Mouse (Mus musculus): ENCODE measurements at regions not wholly inside any gene's neighbourhood (a gene's known extent, or its start where the extent isn't known, plus 50 kb on each side); places are given as distances from the start of the nearest gene placed in this dataset.
A peak's percentile ranks its signal among the peaks of the same experiment; 100 is the strongest.

DNA sequence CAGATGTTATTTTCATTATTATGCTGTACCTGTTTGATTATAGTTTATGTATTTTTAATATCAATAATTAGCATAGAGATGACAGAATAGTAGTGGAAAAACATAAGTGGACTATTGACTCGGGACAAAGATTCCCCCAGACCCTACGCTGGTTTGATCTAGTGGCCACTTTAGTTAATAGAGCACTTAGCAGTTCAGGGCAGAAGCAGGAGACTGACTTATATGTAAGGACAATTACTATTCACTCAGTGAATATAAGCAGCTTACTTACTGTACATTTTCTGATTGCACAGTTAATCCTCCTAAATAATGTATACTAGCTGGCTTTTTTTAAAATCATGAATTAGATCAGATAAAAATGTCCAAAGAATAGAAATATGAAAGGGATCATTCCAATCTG, 416.2 kb upstream of the Prmt6 start:
- no peak overlapping the region for H3K27ac ChIP-seq (ENCODE audit: low read depth, low read length)
- no peaks in the 10 kb centered on the region for H3K4me1 ChIP-seq (ENCODE audit: control insufficient read depth, insufficient read depth, low read length)
- H3K4me3 ChIP-seq (ENCODE audit: low read length): no peak overlapping the region
- WGBS: 85% methylated on average over 2 of the region's 2 CpGs
- no peak overlapping the region for H3K4me2 ChIP-seq (replicated peaks; ENCODE audit: low read depth, low read length)
- H3K27me3 ChIP-seq (ENCODE audit: control insufficient read depth, insufficient read depth, low read length): no peaks in the 10 kb centered on the region
- no peaks in the 10 kb centered on the region for H3K9me3 ChIP-seq (ENCODE audit: control insufficient read depth, low read length)
- ATAC-seq (ENCODE audit: low FRiP score, low TSS enrichment): no peak
- H3K9ac ChIP-seq (ENCODE audit: low read depth, low read length): no peak overlapping the region
- H3K36me3 ChIP-seq (ENCODE audit: control insufficient read depth, insufficient read depth, low read length): no peaks in the 10 kb centered on the region

DNA sequence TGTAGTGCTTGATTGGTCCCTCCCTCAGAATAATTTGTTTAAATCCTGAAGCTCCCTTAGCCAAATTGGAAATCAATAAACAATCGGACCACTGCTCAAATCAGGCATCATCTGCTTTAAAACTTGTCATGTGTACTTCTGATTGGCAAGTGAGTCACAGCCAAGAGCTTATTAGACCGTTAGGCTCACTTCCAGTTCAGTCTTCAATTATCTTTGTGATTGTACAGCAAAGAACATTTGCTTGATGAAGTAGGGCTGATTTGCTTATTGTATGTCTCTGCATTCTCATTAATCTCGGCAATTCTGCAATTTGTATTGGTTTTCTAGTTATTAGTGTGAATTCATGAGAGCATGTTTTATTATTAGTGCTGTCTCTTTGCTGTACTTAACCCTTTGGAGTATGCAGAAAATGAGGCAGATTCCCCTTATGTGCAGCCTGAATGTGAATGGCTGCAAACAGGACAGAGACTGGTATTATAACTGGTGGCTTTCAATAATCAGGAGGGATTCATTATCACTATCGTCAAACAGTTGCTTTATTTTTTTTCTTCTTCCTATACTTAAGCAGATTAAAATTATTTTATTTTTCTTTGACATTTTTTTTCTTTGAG, 406.8 kb upstream of the Prmt6 start:
- ATAC-seq (ENCODE audit: low FRiP score, low TSS enrichment): no peak
- Histone ChIP-seq H3K36me3 (ENCODE audit: control insufficient read depth, insufficient read depth, low read length) (no peaks in the 10 kb centered on the region), H3K4me1 (ENCODE audit: control insufficient read depth, insufficient read depth, low read length) (no peaks in the 10 kb centered on the region), H3K4me2 (replicated peaks; ENCODE audit: low read depth, low read length) (no peak overlapping the region), H3K27me3 (ENCODE audit: control insufficient read depth, insufficient read depth, low read length) (no peaks in the 10 kb centered on the region), H3K4me3 (ENCODE audit: low read length) (no peak overlapping the region), H3K9ac (ENCODE audit: low read depth, low read length) (no peak overlapping the region), H3K9me3 (ENCODE audit: control insufficient read depth, low read length) (no peaks in the 10 kb centered on the region), H3K27ac (ENCODE audit: low read depth, low read length) (no peak overlapping the region)
- 82% methylated on average over 4 of the region's 4 CpGs for WGBS

DNA sequence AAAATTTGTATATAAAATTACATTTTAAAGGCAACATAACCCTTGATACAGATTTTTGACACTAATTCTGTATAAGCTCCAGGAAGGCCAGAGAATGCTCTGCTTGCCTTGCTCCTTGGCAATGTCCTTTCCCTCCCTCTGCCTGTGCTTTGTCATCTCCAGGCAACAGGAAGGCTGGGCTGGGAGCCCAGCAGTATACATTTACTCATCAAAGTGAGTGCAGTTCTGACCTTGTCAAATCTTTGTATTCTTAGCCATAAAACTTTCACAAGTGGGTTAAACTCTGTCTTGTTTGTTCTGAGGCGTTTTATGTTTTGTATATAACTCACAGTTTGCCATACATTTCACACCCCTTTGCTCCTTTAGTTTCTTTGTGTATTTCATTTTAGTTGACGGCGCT, 375.5 kb upstream of the Prmt6 start:
- Histone ChIP-seq H3K27me3 (ENCODE audit: control insufficient read depth, insufficient read depth, low read length) (no peaks in the 10 kb centered on the region), H3K9ac (ENCODE audit: low read depth, low read length) (no peak overlapping the region), H3K27ac (ENCODE audit: low read depth, low read length) (no peak overlapping the region), H3K36me3 (ENCODE audit: control insufficient read depth, insufficient read depth, low read length) (no peaks in the 10 kb centered on the region), H3K4me3 (ENCODE audit: low read length) (no peak overlapping the region), H3K4me1 (ENCODE audit: control insufficient read depth, insufficient read depth, low read length) (no peaks in the 10 kb centered on the region), H3K4me2 (replicated peaks; ENCODE audit: low read depth, low read length) (no peak overlapping the region), H3K9me3 (ENCODE audit: control insufficient read depth, low read length) (no peaks in the 10 kb centered on the region)
- ATAC-seq (ENCODE audit: low FRiP score, low TSS enrichment): peak; percentile 80; the same call in 1 of the 2 replicates
- 50% methylated on average over 3 of the region's 3 CpGs for WGBS

DNA sequence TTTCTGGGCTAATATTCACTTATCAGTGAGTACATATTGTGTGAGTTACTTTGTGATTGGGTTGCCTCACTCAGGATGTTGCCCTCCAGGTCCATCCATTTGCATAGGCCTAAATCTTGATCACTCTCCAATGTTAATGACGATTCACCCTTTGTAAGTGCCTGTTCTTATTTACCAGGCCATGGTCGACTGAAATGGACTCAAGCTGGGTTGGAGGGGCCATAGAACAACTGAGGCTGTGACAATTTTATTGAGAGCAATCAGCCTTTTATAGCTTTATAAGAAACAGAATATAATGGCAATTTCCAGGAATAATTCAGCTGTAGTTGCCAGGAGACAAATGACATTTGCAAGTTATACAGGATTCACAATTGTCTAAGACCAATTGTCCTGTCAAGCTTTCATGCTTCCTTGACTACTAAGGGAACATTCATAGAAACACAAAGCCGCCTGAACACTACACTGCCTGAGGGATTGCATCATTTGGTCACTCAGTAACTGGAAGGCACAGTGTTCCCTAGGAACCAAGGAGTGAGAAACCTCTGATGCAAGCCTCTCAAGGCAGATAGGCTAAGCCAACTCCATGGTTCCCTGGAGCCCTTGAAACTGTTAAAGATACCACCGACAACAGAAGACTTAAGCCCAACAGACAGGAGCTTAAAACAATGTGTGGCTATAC, 348.5 kb upstream of the Prmt6 start:
- Histone ChIP-seq H3K4me2 (replicated peaks; ENCODE audit: low read depth, low read length) (no peak overlapping the region), H3K4me3 (ENCODE audit: low read length) (no peak overlapping the region), H3K9me3 (ENCODE audit: control insufficient read depth, low read length) (no peaks in the 10 kb centered on the region), H3K9ac (ENCODE audit: low read depth, low read length) (no peak overlapping the region), H3K4me1 (ENCODE audit: control insufficient read depth, insufficient read depth, low read length) (no peaks in the 10 kb centered on the region), H3K36me3 (ENCODE audit: control insufficient read depth, insufficient read depth, low read length) (no peaks in the 10 kb centered on the region), H3K27ac (ENCODE audit: low read depth, low read length) (no peak overlapping the region), H3K27me3 (ENCODE audit: control insufficient read depth, insufficient read depth, low read length) (no peaks in the 10 kb centered on the region)
- 64% methylated on average over 4 of the region's 4 CpGs for WGBS
- no peak for ATAC-seq (ENCODE audit: low FRiP score, low TSS enrichment)

DNA sequence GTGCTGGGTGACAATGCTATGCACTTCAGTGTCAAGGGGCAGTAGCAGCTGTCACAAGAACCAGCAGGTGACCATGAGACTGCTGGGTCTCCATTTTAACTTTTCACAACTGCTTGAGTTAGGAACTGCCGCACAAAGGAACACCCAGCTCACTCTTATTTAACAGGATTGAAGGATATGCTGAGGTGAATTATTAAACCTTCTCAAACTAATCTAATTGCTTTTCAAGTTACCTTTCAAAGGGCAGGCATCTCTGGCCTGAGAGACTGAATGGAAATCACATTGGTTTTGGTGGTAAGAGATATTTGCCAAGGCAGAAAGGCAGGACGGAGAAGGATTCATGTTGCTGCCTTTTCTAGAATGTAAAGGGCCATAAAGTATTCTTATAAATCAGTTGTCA, 332.0 kb upstream of the Prmt6 start:
- no peak for ATAC-seq (ENCODE audit: low FRiP score, low TSS enrichment)
- WGBS: 49% methylated on average over 2 of the region's 2 CpGs
- Histone ChIP-seq H3K9me3 (ENCODE audit: control insufficient read depth, low read length) (no peaks in the 10 kb centered on the region), H3K36me3 (ENCODE audit: control insufficient read depth, insufficient read depth, low read length) (no peaks in the 10 kb centered on the region), H3K4me1 (ENCODE audit: control insufficient read depth, insufficient read depth, low read length) (no peaks in the 10 kb centered on the region), H3K9ac (ENCODE audit: low read depth, low read length) (no peak overlapping the region), H3K4me3 (ENCODE audit: low read length) (no peak overlapping the region), H3K4me2 (replicated peaks; ENCODE audit: low read depth, low read length) (no peak overlapping the region), H3K27me3 (ENCODE audit: control insufficient read depth, insufficient read depth, low read length) (no peaks in the 10 kb centered on the region), H3K27ac (ENCODE audit: low read depth, low read length) (no peak overlapping the region)

DNA sequence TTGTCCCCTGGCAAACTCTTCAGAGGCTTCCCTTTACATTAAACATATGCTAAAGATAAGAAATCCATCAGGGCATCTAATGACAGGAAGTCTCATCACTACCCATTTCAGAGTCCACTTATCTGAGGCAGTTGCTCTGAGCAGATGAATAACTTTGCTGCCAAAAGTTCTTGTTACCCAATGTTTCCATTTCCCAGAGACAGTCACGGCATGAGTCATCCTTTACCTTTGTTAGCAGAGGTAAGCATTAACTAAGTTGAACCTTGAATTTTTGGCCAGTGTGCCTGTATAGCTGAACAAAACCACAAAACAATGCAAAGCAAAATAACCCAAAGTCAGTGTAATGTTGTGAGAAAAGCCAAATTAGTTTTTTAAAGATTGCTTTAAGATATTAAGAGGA, 328.5 kb upstream of the Prmt6 start:
- no peak overlapping the region for H3K9ac ChIP-seq (ENCODE audit: low read depth, low read length)
- no peak overlapping the region for H3K4me2 ChIP-seq (replicated peaks; ENCODE audit: low read depth, low read length)
- no peaks in the 10 kb centered on the region for H3K9me3 ChIP-seq (ENCODE audit: control insufficient read depth, low read length)
- H3K36me3 ChIP-seq (ENCODE audit: control insufficient read depth, insufficient read depth, low read length): no peaks in the 10 kb centered on the region
- no peaks in the 10 kb centered on the region for H3K27me3 ChIP-seq (ENCODE audit: control insufficient read depth, insufficient read depth, low read length)
- H3K4me3 ChIP-seq (ENCODE audit: low read length): no peak overlapping the region
- ATAC-seq (ENCODE audit: low FRiP score, low TSS enrichment): no peak
- WGBS: 65% methylated on average over 1 of the region's 1 CpGs
- no peaks in the 10 kb centered on the region for H3K4me1 ChIP-seq (ENCODE audit: control insufficient read depth, insufficient read depth, low read length)
- H3K27ac ChIP-seq (ENCODE audit: low read depth, low read length): no peak overlapping the region

DNA sequence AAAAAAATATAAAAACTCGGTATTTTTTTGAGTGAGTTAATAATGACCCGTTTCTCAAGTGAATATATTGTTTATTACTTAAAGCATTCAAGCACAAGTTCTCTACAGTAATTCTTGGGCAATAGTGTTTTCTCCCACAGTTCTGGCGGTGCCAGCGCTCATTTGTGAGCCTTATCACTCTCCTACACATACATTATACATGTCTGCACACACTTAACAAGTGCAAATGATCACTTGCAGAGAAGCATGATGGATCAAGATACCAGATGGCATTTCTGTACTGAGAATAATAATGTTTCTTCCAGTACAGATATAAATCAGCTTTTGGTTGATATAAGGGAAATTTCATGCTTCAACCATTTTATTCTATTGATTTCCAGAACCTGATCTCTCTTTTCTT, 316.4 kb upstream of the Prmt6 start:
- WGBS: 87% methylated on average over 4 of the region's 4 CpGs
- ATAC-seq (ENCODE audit: low FRiP score, low TSS enrichment): no peak
- H3K4me1 ChIP-seq (ENCODE audit: control insufficient read depth, insufficient read depth, low read length): no peaks in the 10 kb centered on the region

DNA sequence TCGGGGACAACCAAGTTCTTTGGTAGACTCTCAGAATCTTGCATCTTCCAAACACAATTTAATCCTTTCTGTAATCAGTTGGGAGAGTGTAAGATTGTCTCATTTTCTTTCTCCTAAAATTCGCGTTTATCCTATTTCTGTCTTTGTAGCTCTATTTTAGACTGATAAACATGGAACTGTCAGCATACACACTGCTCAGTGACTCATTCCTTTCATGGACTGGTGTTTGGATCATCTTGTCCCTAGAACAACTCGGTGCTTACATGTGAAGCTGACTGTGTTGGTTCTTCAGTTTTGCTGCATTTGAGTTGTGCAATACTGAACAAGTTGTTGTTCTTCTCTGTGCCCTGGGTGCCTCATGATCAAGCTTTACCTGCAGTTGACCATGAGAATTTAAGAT, 296.5 kb upstream of the Prmt6 start:
- Histone ChIP-seq H3K4me2 (replicated peaks; ENCODE audit: low read depth, low read length) (no peak overlapping the region), H3K9ac (ENCODE audit: low read depth, low read length) (no peak overlapping the region), H3K9me3 (ENCODE audit: control insufficient read depth, low read length) (no peaks in the 10 kb centered on the region), H3K4me1 (ENCODE audit: control insufficient read depth, insufficient read depth, low read length) (no peaks in the 10 kb centered on the region), H3K27me3 (ENCODE audit: control insufficient read depth, insufficient read depth, low read length) (no peaks in the 10 kb centered on the region), H3K4me3 (ENCODE audit: low read length) (no peak overlapping the region), H3K27ac (ENCODE audit: low read depth, low read length) (no peak overlapping the region), H3K36me3 (ENCODE audit: control insufficient read depth, insufficient read depth, low read length) (no peaks in the 10 kb centered on the region)
- 90% methylated on average over 4 of the region's 4 CpGs for WGBS
- no peak for ATAC-seq (ENCODE audit: low FRiP score, low TSS enrichment)

More for the DNA sequence above, 316.4 kb upstream of the Prmt6 start:
- Histone ChIP-seq H3K27ac (ENCODE audit: low read depth, low read length) (no peak overlapping the region), H3K4me3 (ENCODE audit: low read length) (no peak overlapping the region), H3K4me2 (replicated peaks; ENCODE audit: low read depth, low read length) (no peak overlapping the region), H3K9ac (ENCODE audit: low read depth, low read length) (no peak overlapping the region), H3K27me3 (ENCODE audit: control insufficient read depth, insufficient read depth, low read length) (no peaks in the 10 kb centered on the region), H3K36me3 (ENCODE audit: control insufficient read depth, insufficient read depth, low read length) (no peaks in the 10 kb centered on the region), H3K9me3 (ENCODE audit: control insufficient read depth, low read length) (no peaks in the 10 kb centered on the region)

DNA sequence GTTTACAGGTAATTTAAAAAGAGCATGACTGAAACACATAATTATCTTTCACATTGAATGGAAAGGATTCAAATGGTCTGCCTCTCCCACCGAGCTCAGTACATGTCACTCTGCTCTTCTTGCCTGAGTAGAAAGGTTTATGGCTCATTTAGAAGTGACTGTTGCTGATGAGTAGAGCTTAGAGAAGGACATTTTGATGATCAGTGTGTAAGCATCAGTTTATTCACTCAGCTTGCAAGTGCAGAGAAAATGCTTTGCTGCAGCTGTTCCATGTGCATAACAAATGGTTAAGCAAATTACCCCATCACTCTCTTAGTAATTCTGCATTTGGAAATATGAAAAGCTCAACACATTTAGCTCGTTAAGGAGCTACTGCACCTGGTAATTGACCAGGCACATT, 287.5 kb upstream of the Prmt6 start:
- ATAC-seq (ENCODE audit: low FRiP score, low TSS enrichment): no peak
- 51% methylated on average over 2 of the region's 2 CpGs for WGBS
- Histone ChIP-seq H3K27ac (ENCODE audit: low read depth, low read length) (no peak overlapping the region), H3K4me1 (ENCODE audit: control insufficient read depth, insufficient read depth, low read length) (no peaks in the 10 kb centered on the region), H3K4me3 (ENCODE audit: low read length) (no peak overlapping the region), H3K9me3 (ENCODE audit: control insufficient read depth, low read length) (no peaks in the 10 kb centered on the region), H3K36me3 (ENCODE audit: control insufficient read depth, insufficient read depth, low read length) (no peaks in the 10 kb centered on the region), H3K27me3 (ENCODE audit: control insufficient read depth, insufficient read depth, low read length) (no peaks in the 10 kb centered on the region), H3K4me2 (replicated peaks; ENCODE audit: low read depth, low read length) (no peak overlapping the region), H3K9ac (ENCODE audit: low read depth, low read length) (no peak overlapping the region)

All from kidney, embryonic 14.5 days (tissue).